Mouse (Mus musculus) liver (tissue): ENCODE results near the gene Hemgn.

ENCODE experiments used
- DNase-seq: peaks from one replicate; pipeline ENCODE4 v3.0.0-alpha.2; 2020; ENCODE audit warnings: mixed read lengths

Hemgn gene

DNA sequence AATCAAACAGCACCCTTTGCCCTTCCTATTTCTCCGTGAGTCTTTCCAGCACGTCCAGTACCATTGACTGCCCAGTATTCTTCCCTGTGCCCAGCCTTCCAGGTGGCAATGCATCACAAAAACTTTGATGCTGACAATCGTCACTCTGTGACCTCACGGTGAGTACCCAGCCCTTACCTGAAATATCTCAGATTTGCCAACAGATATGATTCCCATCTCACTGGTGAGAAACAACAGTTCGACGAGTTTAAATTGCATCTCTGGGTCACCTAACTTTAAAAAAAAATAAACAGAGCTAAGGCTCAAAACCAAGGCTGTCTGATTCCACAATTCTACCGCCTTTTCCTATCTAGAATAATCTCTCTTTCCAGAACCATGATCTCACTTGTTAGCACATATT, at the start of gene Hemgn:
Hemgn (minus strand) TSS at position 101 of the 400 bp plus-strand sequence.
- no peak for DNase-seq

DNA sequence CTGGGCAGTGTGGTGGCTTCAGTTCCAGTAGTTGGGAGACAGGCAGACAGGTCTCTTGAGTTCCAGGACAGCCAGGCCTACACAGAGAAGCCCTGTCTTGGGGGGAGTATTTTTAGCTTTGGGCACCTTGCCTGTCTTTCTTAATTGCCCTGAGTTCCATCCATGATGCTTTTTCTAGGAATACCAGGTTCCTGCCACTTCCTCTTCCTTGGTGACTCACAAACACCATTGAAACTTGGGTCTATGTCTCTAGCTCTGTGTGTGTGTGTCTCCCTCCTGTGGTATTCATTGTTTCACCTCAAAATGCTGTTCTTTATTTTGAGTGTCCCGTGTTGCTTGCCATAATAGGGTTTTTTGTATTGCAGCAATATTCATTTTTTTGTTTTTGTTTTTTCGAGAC, 45.1 kb upstream of the Hemgn start:
- DNase-seq, result no peak

DNA sequence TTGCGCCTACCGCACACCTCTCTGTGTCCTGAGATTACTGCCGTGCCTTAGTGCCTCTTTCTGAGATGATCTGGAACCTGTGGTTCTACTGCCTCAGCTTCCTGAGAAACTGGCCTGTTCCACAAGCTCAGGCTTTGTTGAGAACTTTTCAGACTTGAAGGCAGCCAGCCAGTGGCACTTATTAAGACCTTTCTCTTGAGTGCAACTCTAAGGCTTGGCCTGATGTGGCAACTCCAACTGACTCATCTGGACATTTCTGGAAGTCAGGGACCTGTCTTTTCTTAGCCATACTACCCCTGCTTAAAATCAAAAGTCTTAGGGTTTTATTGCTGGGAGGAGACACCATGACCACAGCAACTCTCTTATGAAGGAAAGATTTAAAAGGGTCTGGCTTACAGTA, 43.9 kb upstream of the Hemgn start:
- DNase-seq, result no peak

DNA sequence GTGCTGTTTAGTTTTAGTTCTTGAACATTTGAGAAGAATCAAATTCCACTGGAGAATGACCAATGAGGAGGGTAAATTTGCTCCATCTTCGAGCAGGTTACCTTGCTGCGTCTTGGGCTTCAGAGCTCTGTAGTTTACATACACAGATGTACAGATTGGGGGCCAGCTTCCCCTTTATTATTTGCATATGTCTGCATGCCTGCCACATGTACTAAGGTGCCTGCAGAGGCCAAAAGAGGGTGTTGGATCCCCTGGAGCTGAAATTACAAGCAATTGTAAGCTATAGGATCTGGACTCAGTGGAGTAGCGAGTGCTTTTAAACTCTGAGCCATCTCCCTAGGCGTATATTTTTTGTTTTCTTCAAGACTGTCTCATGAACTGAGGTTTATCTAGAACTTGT, 43.5 kb upstream of the Hemgn start:
- DNase-seq, result no peak

DNA sequence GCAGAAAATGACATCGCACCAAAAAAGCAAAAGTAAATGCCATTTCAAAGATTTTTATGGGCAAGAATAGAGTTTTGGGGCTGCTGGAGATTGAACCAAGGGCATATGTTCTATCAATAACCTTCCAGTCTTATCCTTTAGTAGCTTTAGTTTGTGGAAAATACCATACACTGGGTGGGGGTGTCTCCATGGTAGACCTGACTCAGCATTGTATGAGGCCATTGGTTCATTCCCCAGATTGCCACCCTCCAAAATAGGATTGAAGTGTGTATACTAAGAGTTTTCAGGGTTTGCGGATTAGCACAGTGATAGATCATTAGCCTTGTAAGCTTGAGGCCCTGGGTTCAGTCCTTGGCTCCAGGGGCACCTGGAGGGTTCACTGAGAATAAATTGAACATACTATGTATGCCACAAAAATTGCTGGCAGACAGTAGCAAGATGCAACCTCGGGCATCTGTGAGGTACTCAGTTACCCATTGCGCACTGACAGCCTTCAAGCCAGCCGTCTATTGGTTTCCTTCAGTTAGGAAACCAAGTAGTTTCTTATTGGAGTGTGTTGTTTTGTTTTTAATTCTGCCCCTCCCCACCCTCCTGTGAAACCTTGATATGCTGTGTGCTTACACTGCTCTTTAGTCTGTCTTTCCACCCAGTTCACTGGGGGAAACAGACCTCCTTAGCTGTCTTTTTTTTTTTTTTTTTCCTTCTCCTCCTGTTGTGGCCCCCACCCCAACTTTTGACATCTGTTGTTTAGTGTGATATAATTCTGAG, 41.0 kb upstream of the Hemgn start:
- DNase-seq, result peak; percentile 62

DNA sequence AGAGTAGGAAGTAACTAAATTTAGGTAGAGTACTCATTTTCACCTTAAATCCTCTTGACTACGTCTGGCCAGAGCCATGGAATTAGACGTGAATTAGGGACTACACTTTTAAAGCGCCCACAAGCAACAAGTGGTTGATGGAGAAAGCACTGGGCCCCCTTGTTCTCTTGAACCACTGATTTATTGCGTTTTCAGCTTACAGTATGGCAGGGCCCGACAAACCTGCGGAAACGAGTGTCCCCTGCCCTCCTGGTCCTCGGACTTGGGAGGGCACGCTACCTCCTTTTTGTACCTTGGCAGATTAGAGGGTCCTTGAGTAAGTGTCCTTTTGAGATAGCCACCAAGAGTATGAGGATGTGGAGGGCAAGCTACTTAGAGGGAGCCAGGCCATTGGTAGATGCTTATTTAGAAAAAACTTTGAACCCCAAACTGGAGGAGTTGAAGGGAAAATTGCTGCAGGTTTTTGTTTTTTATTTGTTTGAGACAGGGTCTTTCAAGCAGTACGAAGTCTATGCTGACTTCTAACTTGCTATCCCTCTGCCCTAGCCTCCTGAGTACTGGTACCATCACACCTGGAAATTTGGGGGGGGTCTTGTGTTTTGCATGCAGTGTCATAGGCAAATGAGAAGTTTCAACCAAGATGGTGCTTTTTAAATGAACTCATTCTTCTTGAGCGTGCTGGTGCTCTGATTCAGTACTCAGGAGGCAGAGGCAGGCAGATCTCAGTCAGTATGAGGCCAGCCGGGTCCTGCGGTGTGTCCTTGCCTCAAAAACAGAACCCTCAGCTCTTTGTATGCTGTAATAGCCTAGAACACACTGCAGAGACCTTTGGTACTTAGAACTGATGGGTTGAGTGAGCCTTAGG, 39.8 kb upstream of the Hemgn start:
- DNase-seq, result no peak

DNA sequence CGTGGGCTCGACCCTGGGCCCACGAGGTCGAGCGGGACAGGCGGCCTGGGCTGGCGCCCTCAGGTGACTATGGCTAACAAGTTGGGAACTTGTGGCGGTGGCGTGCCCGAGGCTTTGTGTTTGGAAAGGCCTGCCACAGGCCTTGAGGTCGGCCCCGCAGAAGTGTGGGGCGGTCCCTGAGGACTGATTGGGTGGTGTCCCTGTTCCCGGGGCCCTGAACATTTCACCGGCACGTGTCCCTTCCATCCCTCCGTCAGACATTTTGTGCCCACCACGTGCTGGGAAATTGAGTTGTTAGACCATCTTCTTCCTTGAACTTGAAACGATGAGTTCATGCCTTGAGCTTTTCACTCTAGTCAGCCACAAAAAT, 39.2 kb upstream of the Hemgn start:
- peak; percentile 88 for DNase-seq

DNA sequence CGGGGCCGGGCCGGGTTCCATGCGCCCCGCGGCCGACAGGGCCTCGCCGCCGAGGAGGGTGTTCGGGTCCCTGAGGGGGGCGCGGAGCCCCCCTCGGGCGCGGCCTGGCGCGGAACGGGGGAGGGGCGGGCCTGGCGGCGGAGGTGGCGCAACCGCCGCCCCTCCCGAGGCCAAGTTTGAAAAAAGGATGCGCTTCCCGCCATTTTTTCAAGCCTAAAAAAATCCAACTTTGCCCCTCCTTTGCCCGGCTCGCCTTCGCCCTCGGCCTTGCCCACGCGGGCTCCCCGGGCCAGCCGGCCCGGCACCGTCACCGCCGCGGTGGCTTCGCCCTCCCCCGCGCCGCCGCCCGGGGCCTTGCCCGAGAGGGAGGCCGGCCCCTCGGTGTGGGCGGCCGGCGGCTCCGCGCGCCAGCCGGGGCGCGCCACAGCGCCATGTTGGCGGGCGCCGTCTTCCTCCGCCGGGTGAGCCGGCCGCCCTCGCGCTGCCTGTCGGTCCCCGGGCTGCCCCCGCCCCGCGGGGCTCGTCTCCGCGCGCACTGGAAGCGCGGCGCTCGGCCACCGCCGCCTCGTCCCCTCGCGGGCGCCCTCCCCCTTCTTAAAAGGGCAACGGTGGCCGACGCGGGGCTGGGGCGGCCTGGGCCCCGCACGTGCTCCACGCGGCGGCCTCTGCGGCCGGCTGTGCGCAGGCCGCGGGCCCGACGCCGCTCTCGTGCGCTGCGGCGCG, 38.6 kb upstream of the Hemgn start:
- peak; percentile 77 for DNase-seq

DNA sequence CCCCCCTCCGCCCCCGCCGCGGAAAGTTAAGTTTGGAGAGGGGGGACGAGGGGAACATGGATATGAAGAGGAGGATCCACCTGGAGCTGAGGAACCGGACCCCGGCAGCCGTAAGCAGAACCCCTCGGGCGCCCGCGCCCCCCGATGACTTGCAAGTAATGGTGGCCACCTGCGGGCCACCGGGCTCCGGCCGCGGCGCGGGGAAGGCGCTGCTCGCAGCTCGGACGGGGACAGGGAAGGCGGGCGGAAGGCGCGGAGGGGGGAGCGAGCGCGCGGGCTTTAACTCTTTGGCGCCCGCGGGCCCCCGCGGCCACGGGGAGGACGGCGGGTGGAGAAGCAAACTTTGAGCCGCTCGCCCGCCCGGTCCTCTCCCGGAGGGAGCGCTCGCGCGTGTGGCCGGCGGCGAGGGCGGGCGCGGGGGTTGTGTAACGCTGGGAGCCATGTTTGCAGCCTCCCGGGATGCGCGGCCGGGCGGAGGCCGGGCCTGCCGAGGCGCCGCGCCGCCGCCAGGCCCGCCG, 38.0 kb upstream of the Hemgn start:
- peak; percentile 72 for DNase-seq

DNA sequence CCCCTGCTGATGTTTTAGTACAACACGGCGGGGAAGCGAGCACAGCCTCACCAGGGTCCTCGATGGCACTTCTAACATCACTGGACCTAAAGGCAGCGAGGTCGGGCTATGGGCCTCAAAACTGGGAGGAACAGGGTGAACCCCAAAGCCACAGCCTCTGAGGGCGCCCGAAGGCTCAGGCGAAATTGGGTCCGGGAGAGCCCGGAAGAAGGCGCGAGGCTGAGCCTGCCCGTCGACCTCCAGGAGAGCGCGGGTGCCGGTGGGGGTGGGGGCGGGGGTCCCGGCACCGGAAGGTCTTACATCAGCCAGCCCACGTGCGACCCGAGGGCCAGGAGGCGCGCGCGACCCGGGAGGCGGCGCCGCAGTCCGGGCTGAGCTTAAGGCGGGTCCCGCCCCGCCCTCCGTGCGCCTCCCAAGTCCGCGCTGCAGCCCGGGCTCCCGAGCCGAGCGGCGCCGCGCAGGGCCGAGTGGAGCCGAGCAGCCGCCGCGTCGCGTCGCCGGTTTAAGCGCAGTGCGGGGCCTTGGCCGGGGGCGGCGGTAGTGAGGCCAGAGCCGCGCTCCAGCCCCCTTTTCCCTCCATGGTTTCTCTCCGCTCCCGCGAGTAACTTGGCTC, 37.3 kb upstream of the Hemgn start, which contains the start of gene Anp32b:
Anp32b (plus strand) TSS at position 384 of the 613 bp plus-strand sequence.
- peak; percentile 95 for DNase-seq

DNA sequence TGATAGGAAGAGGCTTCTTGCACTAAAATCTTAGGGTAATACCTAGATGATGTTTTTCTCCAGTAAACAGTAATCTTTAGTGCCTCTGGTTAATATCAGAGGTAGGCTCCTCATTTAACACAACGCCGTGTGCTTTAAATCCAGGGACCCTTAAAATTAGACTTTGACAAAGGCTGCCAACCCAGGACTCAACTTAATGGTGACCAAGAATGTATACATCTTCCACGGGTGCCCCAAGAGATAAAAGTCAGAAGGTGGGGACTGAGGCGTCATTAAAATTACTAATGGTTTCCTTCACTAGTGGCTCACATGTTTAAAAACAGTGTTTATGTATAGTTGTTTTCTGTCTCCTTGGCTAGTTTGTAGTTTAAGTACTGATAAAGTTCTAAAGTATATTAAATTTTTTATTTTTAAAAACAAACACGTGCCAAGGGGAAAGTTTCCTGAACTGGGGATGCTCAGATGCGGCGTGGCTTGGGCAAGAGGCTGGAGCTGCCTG, 36.8 kb upstream of the Hemgn start:
- DNase-seq, result no peak

DNA sequence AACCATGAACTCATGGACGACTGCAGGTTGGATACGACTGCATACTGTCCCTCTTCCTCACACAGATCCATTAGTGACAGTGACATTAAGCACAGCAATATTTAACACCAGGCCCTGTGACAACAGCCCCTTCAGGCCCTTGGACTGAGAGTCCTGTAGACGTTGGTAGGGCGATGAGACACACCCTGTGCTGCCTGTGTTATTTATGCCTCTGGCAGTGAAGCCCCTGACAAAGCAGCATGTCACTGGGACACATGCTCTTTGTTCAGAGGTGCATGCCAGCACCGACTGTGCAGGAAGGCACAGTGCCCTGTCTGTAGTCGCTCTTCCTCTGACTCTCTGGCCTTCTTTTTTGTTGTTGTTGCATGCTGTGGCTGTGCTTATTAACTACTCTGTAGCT, 35.6 kb upstream of the Hemgn start:
- peak; percentile 64 for DNase-seq

DNA sequence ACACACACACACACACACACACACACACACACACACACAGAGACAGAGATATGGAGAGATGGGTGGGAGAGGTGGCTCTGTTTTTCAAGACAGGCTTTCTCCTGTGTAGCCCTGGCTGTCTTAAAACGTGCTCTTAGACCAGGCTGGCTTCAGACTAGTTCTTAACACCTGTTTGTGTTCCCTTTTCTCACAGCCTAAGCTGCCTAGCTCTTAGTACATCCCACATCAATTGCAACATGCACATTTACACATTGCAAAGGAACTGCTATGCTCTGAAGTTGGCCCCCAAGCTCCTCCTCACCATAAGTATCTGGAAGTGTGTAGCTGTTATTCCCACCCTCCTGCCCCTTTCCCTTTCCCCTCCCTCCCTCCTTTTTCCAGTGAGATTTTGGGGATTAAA, 34.2 kb upstream of the Hemgn start:
- DNase-seq, result no peak

DNA sequence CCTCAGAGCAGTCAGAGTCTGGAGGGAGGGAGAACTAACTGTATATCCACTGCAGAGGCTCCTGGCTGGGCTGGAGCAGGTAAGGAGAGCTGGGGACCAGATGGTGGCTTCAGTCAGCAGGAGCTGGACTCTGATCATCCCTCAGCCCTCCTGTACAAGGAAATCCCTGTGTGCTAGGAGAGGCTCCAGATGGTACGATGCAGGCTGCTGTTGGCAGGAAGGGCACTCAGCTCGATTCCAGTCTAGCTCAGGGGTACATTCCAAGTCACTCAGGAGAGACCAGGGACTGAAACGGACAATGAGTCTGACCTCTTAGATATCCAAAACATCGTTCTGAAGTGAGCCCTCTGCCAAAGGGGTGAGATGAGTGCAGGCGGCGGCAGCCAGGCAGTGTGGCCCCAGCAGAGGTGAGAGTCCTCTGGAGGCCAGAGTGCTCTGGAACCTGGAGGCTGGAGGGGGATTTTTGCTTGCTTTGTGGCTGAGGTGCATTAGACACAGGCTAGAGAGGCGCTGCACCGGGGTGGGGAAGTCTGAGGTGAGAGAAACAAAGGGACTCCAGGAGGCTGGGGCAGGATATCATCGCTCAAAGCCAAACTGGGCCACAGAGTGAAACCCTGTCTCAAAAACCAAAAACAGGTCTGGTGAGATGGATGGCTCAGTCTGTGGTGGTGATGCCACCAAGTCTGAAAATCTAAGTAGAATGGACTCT, 32.1 kb upstream of the Hemgn start:
- DNase-seq, result no peak

DNA sequence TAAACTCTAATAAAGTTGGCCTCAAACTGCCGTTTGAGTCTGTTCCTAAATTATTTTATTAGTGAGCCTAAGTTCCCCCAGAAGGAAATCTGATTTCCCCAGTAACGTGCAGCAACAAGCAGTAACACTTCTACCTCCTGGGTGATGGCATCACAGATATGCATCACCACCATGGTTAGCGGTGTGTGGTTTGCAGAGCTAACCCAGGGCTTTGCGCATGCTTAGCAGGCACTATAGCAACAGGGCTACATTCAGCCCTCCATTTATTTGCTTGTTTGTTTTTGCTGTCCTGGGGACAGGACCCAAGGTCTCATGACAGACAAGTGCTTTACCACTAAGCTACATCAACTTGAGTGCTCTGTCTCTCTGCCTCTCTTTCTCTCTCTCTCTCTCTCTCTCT, 29.2 kb upstream of the Hemgn start:
- DNase-seq, result no peak

DNA sequence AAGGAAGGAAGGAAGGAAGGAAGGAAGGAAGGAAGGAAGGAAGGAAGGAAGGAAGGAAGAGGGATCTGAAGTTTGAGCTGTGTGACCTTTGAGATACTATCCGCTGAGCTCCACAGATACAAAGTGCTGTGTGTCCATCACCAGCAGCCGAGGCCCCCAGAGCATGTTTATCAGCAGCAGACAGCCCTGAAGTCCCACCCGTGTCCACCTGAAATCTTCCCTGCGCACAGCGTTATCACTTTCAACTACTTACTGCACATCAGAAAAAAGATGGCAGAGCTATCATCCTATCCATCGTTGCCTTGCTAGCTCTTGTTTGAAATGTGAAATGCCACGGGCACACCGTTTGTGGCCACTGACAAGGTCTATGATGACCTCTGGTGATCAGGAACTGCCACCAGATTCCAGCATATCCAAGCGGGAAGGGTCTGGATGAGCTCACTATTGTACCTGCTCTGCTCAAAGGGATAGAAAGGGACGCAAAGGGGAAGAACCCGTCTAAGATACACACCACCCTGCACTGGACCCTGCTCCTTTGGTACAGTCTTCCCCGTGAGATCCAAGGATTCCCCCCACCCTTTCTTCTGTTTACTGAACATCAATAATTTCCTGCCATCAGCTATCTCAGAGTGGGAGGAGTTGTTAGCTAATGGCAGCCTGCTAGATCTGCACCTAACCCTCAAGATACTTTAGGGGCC, 19.2 kb upstream of the Hemgn start:
- DNase-seq, result peak; percentile 92

DNA sequence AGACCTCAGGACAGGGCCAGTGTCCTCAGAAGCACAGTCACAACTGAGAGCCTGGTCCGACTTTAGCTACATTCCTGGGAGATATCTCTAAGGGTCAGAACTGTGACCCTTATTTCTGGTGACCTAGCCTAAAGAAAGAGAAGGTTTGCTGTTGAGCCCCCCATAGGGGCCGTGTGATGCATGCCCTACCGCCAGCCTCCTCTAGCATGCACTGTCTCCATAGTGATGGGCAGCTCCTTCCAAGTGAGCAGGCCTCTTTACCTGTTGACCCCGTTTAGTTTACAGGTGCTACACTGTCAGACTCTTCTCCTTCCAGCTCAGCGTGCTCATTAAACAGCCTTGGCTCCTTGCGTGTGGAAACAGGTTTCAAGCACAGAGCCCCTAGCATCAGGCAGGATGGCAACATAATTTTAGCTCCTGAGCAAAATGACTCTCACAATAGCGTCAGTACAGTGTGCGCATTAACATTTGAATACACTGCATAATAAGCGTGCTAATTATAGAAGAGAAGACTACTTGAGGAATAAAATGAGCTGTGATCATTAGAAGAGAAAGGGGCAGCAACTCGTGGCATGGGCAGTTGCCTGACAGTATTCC, 15.7 kb upstream of the Hemgn start:
- no peak for DNase-seq

DNA sequence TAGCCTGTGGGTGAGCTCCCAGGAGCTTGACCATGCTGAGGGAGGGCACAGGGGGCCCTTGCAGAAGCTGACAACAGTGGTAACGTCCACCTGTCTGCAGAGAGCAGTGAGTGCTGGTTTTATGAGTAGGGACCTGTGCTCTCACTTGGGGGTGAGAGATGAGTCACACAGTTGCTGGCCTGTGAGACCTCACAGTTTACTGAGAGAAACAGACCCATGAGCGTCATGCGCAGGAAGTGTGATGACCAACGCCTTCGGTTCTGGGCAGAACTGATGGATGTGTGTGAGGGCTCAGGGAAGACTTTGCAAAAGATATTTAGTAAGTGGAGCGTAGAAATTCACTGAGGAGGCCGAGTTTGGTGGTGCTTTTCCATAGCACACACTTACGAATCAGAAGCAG, 9.3 kb upstream of the Hemgn start:
- DNase-seq, result no peak

DNA sequence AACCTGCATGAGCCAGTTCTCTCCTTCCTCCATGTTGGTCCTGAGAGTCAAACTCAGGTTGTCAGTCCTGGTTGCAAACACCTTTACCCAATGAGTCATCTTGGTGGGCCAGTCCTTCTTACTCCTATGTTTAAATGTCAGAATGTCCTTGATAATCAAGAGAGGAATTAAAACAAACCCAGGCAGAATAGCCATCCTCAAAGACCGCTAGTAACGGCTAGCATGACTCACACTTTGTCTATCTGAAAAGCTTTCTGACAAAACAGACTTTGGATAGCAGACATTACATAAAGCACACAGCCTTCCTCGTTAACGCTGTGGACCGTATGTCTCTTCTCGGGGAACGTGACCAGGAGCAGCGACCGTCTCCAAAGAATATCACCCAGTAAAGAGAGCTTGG, 5.5 kb upstream of the Hemgn start:
- no peak for DNase-seq

DNA sequence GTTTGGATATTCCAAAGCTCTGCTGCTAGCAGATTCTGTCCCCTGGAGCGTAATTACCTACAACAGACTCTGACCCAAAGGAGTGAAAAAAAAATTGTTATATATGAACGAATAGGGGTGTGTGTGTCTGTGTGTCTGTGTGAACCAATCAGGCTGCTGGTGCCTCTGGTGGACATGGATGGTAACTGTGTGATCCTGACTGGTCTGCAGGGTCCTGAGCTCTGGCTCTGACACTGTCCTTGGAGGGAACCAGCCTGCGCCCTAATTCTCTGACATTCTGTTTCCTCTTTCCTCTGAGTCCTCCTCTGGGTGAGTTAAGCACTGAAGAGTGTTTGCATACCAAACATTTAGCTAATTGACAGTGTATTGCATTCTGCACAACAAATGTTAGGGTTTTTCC, 4.2 kb upstream of the Hemgn start:
- DNase-seq, result peak; percentile 68

DNA sequence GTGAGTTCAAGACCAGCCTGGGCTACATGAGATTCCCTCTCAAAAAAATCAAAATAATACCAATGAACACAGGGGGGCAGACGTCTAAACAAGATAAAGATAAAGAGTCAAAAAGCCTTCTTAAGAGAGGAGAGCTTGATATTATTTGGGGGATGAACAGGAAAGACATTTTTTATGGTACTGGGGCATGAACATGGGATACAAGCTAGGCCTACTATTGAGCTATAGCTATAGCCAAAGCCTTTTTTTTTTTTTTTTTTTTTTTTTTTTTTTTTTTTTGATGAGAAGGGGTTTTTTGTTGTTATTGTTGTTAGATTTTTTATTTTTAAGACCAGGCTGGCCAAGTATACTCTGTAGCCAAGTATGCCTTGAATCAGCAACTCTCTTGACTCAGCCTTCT, 1.2 kb downstream of the Hemgn start:
- no peak for DNase-seq
